Mouse (Mus musculus): Measurements from ENCODE around the gene Plin5. TPM values are rescaled to one million over a fixed set of nuclear protein-coding genes. Genes with fewer than 3 reads are reported as not detected.
A peak's percentile ranks its signal among the peaks of the same experiment; 100 is the strongest.
"Not testable (repeated sequence)": the region's sequence is repeated elsewhere in the genome, so short reads cannot be mapped to it uniquely, and the experiment has no call there.

Gene Plin5
- total RNA-seq, 2 experiments from 2014 or later, result 0.59 to 0.99 TPM

- intact Hi-C loops (cut with DNase I), result no loop called here
Observed at GRCm38 (mm10) chr17:56078880-56079795, 38.3 kb downstream of the Plin5 start, which contains the start of gene Hdgfl2. Gene Hdgfl2, plus strand, starts transcription at chr17:56079634.

GRCm38 (mm10) chr17:56078361-56078760 is 39.0 kb downstream of the Plin5 start:
- intact Hi-C loops (cut with DNase I), result not testable (repeated sequence)

More at GRCm38 (mm10) chr17:56078880-56079795, 38.3 kb downstream of the Plin5 start, which contains the start of gene Hdgfl2:
- peak; percentile 98 to 99 for DNase-seq (ENCODE audit: low spot score in 2 of 2)

GRCm38 (mm10) chr17:56077523-56077922 is 39.9 kb downstream of the Plin5 start:
- intact Hi-C loops (cut with DNase I), result no loop called here
- DNase-seq (ENCODE audit: low spot score in 2 of 2), result no peak

More at GRCm38 (mm10) chr17:56078361-56078760, 39.0 kb downstream of the Plin5 start:
- not testable (repeated sequence) for DNase-seq (ENCODE audit: low spot score in 2 of 2)

- intact Hi-C loops (cut with DNase I), result loop anchor here (2.0 kb wide), 1 partner anchor 34 kb away; the partner anchor contains the start of gene Chaf1a
Observed at GRCm38 (mm10) chr17:56074827-56075208, 42.6 kb downstream of the Plin5 start, which contains the start of gene Ubxn6. Gene Ubxn6, minus strand, starts transcription at chr17:56075028.

GRCm38 (mm10) chr17:56074097-56074826 is 43.1 kb downstream of the Plin5 start:
- peak in 1 of 2 experiments; percentile 68 for DNase-seq (ENCODE audit: low spot score in 2 of 2)
- intact Hi-C loops (cut with DNase I), result loop anchor here (2.0 kb wide), 1 partner anchor 33 kb away; the partner anchor contains the start of gene Chaf1a

More at GRCm38 (mm10) chr17:56074827-56075208, 42.6 kb downstream of the Plin5 start, which contains the start of gene Ubxn6:
- DNase-seq (ENCODE audit: low spot score in 2 of 2), result peak; percentile 98

GRCm38 (mm10) chr17:56072243-56072642 is 45.2 kb downstream of the Plin5 start:
- no peak for DNase-seq (ENCODE audit: low spot score in 2 of 2)
- intact Hi-C loops (cut with DNase I), result no loop called here

- no peak for DNase-seq (ENCODE audit: low spot score in 2 of 2)
- intact Hi-C loops (cut with DNase I), result no loop called here
Observed at GRCm38 (mm10) chr17:56071126-56071525, 46.3 kb downstream of the Plin5 start.

- intact Hi-C loops (cut with DNase I), result no loop called here
- no peak for DNase-seq (ENCODE audit: low spot score in 2 of 2)
Observed at GRCm38 (mm10) chr17:56069066-56069465, 48.3 kb downstream of the Plin5 start.

GRCm38 (mm10) chr17:56066451-56066850 is 50.9 kb downstream of the Plin5 start:
- no peak for DNase-seq (ENCODE audit: low spot score in 2 of 2)
- intact Hi-C loops (cut with DNase I), result no loop called here

GRCm38 (mm10) chr17:56065715-56066114 is 51.7 kb downstream of the Plin5 start:
- intact Hi-C loops (cut with DNase I); DNase-seq (ENCODE audit: low spot score in 2 of 2): not testable (repeated sequence)

- DNase-seq (ENCODE audit: low spot score in 2 of 2), result no peak
- intact Hi-C loops (cut with DNase I), result no loop called here
Observed at GRCm38 (mm10) chr17:56062081-56062480, 55.3 kb downstream of the Plin5 start.

Other genes starting within 250 kb of the Plin5 start
- 1 to 10 TPM; 6.4 to 6.8 TPM for gene Zfp119a, start 238.7 kb downstream of the Plin5 start, total RNA-seq (2021)
- gene Zfp959, start 225.5 kb downstream of the Plin5 start, total RNA-seq (2021), result 1 to 10 TPM; 6.5 to 7.7 TPM
- gene Zfp119b, start 168.1 kb downstream of the Plin5 start, total RNA-seq (2021), result 1 to 10 TPM; 3.5 to 3.8 TPM
- gene Ebi3, start 165.0 kb downstream of the Plin5 start, total RNA-seq (2021), result 1 to 10 TPM; 1.9 to 2.0 TPM
- 10 to 100 TPM; 14.1 to 15.8 TPM for gene Yju2, start 158.5 kb downstream of the Plin5 start, total RNA-seq (2021)
- gene Shd, start 147.1 kb downstream of the Plin5 start, total RNA-seq (2021), result 10 to 100 TPM; 34.0 to 42.4 TPM
- gene Fsd1, start 131.1 kb downstream of the Plin5 start, total RNA-seq (2021), result 10 to 100 TPM; 75.0 to 97.4 TPM
- 1 to 10 TPM; 2.3 to 3.1 TPM for gene Stap2, start 112.0 kb downstream of the Plin5 start, total RNA-seq (2021)
- 100 to 1,000 TPM in 1 of 2 experiments, 10 to 100 TPM in 1; 92.7 to 105 TPM for gene Mpnd, start 111.9 kb downstream of the Plin5 start, total RNA-seq (2021)
- gene Sh3gl1, start 81.0 kb downstream of the Plin5 start, total RNA-seq (2021), result 10 to 100 TPM; 39.3 to 45.1 TPM
- gene Chaf1a, start 77.2 kb downstream of the Plin5 start, total RNA-seq (2021), result 1 to 10 TPM; 2.2 to 2.7 TPM
- gene Ubxn6, start 42.6 kb downstream of the Plin5 start, total RNA-seq (2021), result 10 to 100 TPM; 87.9 to 94.9 TPM
- 100 to 1,000 TPM in 1 of 2 experiments, 10 to 100 TPM in 1; 95.2 to 109 TPM for gene Hdgfl2, start 38.0 kb downstream of the Plin5 start, total RNA-seq (2021)
- 1 to 10 TPM; 2.9 to 6.4 TPM for gene Plin4, start 7.8 kb downstream of the Plin5 start, total RNA-seq (2021)
- 1 to 10 TPM; 4.2 to 5.4 TPM for gene Lrg1, start 4.4 kb upstream of the Plin5 start, total RNA-seq (2021)
- gene Sema6b, start 22.7 kb upstream of the Plin5 start, total RNA-seq (2021), result 100 to 1,000 TPM; 131 to 144 TPM
- gene Tnfaip8l1, start 44.9 kb upstream of the Plin5 start, total RNA-seq (2021), result 1 to 10 TPM; 7.9 to 8.5 TPM
- 10 to 100 TPM; 39.7 to 43.9 TPM for gene Mydgf, start 66.3 kb upstream of the Plin5 start, total RNA-seq (2021)
- 10 to 100 TPM; 68.7 to 72.1 TPM for gene Dpp9, start 101.3 kb upstream of the Plin5 start, total RNA-seq (2021)
- 10 to 100 TPM; 33.0 to 35.4 TPM for gene Fem1a, start 139.2 kb upstream of the Plin5 start, total RNA-seq (2021)
- 1 to 10 TPM; 4.9 to 5.3 TPM for gene Ticam1, start 159.2 kb upstream of the Plin5 start, total RNA-seq (2021)
- 10 to 100 TPM in 1 of 2 experiments, 1 to 10 TPM in 1; 9.3 to 10.1 TPM for gene Plin3, start 175.3 kb upstream of the Plin5 start, total RNA-seq (2021)
- not detected for gene Arrdc5, start 182.7 kb upstream of the Plin5 start, total RNA-seq (2021)
- gene Uhrf1, start 185.7 kb upstream of the Plin5 start, total RNA-seq (2021), result 1 to 10 TPM in 1 of 2 experiments, under 1 TPM in 1; 0.82 to 1.3 TPM
- gene Kdm4b, start 208.5 kb upstream of the Plin5 start, total RNA-seq (2021), result 10 to 100 TPM; 64.4 to 78.3 TPM

All from left cerebral cortex, postnatal 36 days (tissue).